Mouse (Mus musculus) gastrocnemius, postnatal 36 days (tissue): ENCODE measurements around the gene Mtor. TPM values are rescaled to one million over a fixed set of nuclear protein-coding genes. Genes with fewer than 3 reads are reported as not detected.
A peak's percentile ranks its signal among the peaks of the same experiment; 100 is the strongest.

ENCODE experiments used
- DNase-seq, 2 experiments: peaks; one replicate each; pipeline ENCODE4 v3.0.0; 2022
- intact Hi-C: fragments of 180-260 bp; cut with DNase I; formaldehyde crosslinking; loops from one replicate; pipeline ENCODE4 v1.15.1; 2025
- total RNA-seq, 2 experiments: library from RNA; stranded (reverse); gene quantifications; 2 replicates each; pipeline ENCODE4 v1.2.3; 2021

Mtor gene
- total RNA-seq, 2 experiments from 2014 or later = 28.6 to 35.8 TPM

- DNase-seq = no peak
- intact Hi-C loops = no loop called here
Observed at GRCm38 (mm10) chr4:148473496-148473895, 25.1 kb downstream of the Mtor start.

- no peak for DNase-seq
- intact Hi-C loops = no loop called here
Observed at GRCm38 (mm10) chr4:148480245-148480644, 31.8 kb downstream of the Mtor start.

- intact Hi-C loops = no loop called here
- DNase-seq = no peak
Observed at GRCm38 (mm10) chr4:148481557-148482168, 33.3 kb downstream of the Mtor start.

- intact Hi-C loops = no loop called here
- DNase-seq = no peak
Observed at GRCm38 (mm10) chr4:148484511-148484910, 36.1 kb downstream of the Mtor start.

- no peak for DNase-seq
- intact Hi-C loops = no loop called here
Observed at GRCm38 (mm10) chr4:148487841-148488240, 39.4 kb downstream of the Mtor start.

- no peak for DNase-seq
- intact Hi-C loops = no loop called here
Observed at GRCm38 (mm10) chr4:148490502-148490901, 42.1 kb downstream of the Mtor start.

- DNase-seq = no peak
- intact Hi-C loops = no loop called here
Observed at GRCm38 (mm10) chr4:148491448-148491847, 43.0 kb downstream of the Mtor start.

- intact Hi-C loops = no loop called here
- DNase-seq = no peak
Observed at GRCm38 (mm10) chr4:148495160-148495559, 46.7 kb downstream of the Mtor start.

- no peak for DNase-seq
- intact Hi-C loops = no loop called here
Observed at GRCm38 (mm10) chr4:148495874-148496689, 47.7 kb downstream of the Mtor start.

- intact Hi-C loops = no loop called here
- DNase-seq = no peak
Observed at GRCm38 (mm10) chr4:148500410-148500867, 52.0 kb downstream of the Mtor start, which contains the start of gene Angptl7. Gene Angptl7, minus strand, starts transcription at chr4:148500460.

GRCm38 (mm10) chr4:148504497-148504959 lies 56.1 kb downstream of the Mtor start:
- intact Hi-C loops = no loop called here
- peak in 1 of 2 experiments; percentile 61 for DNase-seq

GRCm38 (mm10) chr4:148507585-148507984 lies 59.2 kb downstream of the Mtor start:
- DNase-seq = peak in 1 of 2 experiments; percentile 65

GRCm38 (mm10) chr4:148508084-148508849 lies 59.9 kb downstream of the Mtor start:
- no peak for DNase-seq
- intact Hi-C loops = no loop called here

More at GRCm38 (mm10) chr4:148507585-148507984, 59.2 kb downstream of the Mtor start:
- intact Hi-C loops = no loop called here

- no peak for DNase-seq
- intact Hi-C loops = no loop called here
Observed at GRCm38 (mm10) chr4:148509450-148510084, 61.2 kb downstream of the Mtor start.

GRCm38 (mm10) chr4:148510691-148511090 lies 62.3 kb downstream of the Mtor start:
- intact Hi-C loops = no loop called here
- peak in 1 of 2 experiments; percentile 52 for DNase-seq

- intact Hi-C loops = no loop called here
- no peak for DNase-seq
Observed at GRCm38 (mm10) chr4:148511334-148511733, 62.9 kb downstream of the Mtor start.

GRCm38 (mm10) chr4:148513021-148513559 lies 64.7 kb downstream of the Mtor start:
- peak in 1 of 2 experiments; percentile 42 for DNase-seq
- intact Hi-C loops = no loop called here

GRCm38 (mm10) chr4:148515313-148515712 lies 66.9 kb downstream of the Mtor start:
- no peak for DNase-seq
- intact Hi-C loops = no loop called here

- no peak for DNase-seq
- intact Hi-C loops = no loop called here
Observed at GRCm38 (mm10) chr4:148517809-148518208, 69.4 kb downstream of the Mtor start.

GRCm38 (mm10) chr4:148518235-148518795 lies 69.9 kb downstream of the Mtor start:
- intact Hi-C loops = no loop called here
- no peak for DNase-seq
